In the genomic region with DNA sequence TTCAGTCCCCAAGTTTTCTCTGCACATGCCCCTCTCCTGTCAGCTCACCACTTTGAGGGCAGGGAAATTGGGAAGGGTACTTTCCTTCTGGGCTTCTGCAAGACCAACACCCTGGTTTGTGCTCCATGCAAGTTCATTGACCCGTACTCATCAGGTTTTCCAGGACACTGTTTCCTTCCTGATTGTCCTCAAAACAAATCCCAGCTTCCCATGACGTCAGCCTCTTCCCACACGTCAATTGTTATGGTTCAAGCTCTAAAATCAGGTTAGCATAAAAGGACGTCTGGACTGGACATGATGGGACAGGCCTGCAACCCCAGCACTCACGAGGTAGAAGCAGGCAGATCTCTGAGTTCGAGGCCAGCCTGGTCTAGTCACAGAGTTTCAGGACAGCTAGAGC, we compare ENCODE assay signal across 13 mouse cellular contexts.
DNase-seq lines count a peak whose midpoint lies in the region; ATAC-seq and TF ChIP-seq lines count a peak whose summit lies in the region.
"Had no signal": no experiment of that assay in that cellular context is flagged by ENCODE, and none has a peak within 500 bp of the region (broad histone marks: within the 10 kb centered on the region; RNA-seq: fewer than 3 reads in every experiment).

No protein-coding gene starts in this region.

- 66% methylated on average over 6 of the region's 6 CpGs for WGBS in kidney, embryonic 14.5 days
- 68% methylated on average over 6 of the region's 6 CpGs for WGBS in kidney, embryonic 16.5 days
- 76% methylated on average over 6 of the region's 6 CpGs for WGBS in cerebellum, adult 2 months

- no peaks in the 10 kb centered on the region for H3K27me3 ChIP-seq in kidney, embryonic 14.5 days (ENCODE audit: control insufficient read depth, insufficient read depth, low read length)
- no peaks in the 10 kb centered on the region for H3K27me3 ChIP-seq in kidney, embryonic 16.5 days (ENCODE audit: insufficient read depth, low read length)
- H3K27me3 ChIP-seq in cerebellum, adult 2 months (ENCODE audit: control insufficient read depth, insufficient read depth, low read length): no peaks in the 10 kb centered on the region
- H3K27me3 ChIP-seq: midbrain, embryonic 13.5 days; neural tube, embryonic 12.5 days had no signal

- H3K9me3 ChIP-seq in kidney, embryonic 14.5 days (ENCODE audit: control insufficient read depth, low read length): no peaks in the 10 kb centered on the region
- H3K9me3 ChIP-seq in kidney, embryonic 16.5 days (ENCODE audit: low read length): no peaks in the 10 kb centered on the region
- H3K9me3 ChIP-seq: midbrain, embryonic 13.5 days; neural tube, embryonic 12.5 days had no signal

- TF ChIP-seq POLR2A in cerebellum, adult 2 months (IDR thresholded peaks at IDR 0.05; ENCODE audit: borderline replicate concordance, insufficient read depth, low read length): no peak

- no peak overlapping the region for H3K9ac ChIP-seq in kidney, embryonic 14.5 days (ENCODE audit: low read depth, low read length)
- no peak overlapping the region for H3K9ac ChIP-seq in kidney, embryonic 16.5 days (replicated peaks; ENCODE audit: low read length)
- H3K9ac ChIP-seq: midbrain, embryonic 13.5 days; neural tube, embryonic 12.5 days had no signal

- no peaks in the 10 kb centered on the region for H3K36me3 ChIP-seq in kidney, embryonic 14.5 days (ENCODE audit: control insufficient read depth, insufficient read depth, low read length)
- H3K36me3 ChIP-seq in kidney, embryonic 16.5 days (ENCODE audit: insufficient read depth, low read length): no peaks in the 10 kb centered on the region
- H3K36me3 ChIP-seq: midbrain, embryonic 13.5 days; neural tube, embryonic 12.5 days had no signal

- H3K4me3 ChIP-seq in kidney, embryonic 14.5 days (ENCODE audit: low read length): no peak overlapping the region
- H3K4me3 ChIP-seq in kidney, embryonic 16.5 days (ENCODE audit: low read length): no peak overlapping the region
- H3K4me3 ChIP-seq in cerebellum, adult 2 months (replicated peaks; ENCODE audit: insufficient read depth, low read depth, low read length): no peak overlapping the region
- H3K4me3 ChIP-seq: midbrain, embryonic 13.5 days; neural tube, embryonic 12.5 days had no signal

- no peak overlapping the region for H3K4me2 ChIP-seq in kidney, embryonic 14.5 days (replicated peaks; ENCODE audit: low read depth, low read length)
- H3K4me2 ChIP-seq in kidney, embryonic 16.5 days (replicated peaks; ENCODE audit: low read depth, low read length): no peak overlapping the region
- H3K4me2 ChIP-seq: midbrain, embryonic 13.5 days; neural tube, embryonic 12.5 days had no signal

- no peaks in the 10 kb centered on the region for H3K4me1 ChIP-seq in kidney, embryonic 14.5 days (ENCODE audit: control insufficient read depth, insufficient read depth, low read length)
- 0 out of 2 replicates have a peak, but pooled peaks cover 4% of the 10 kb centered on the region for H3K4me1 ChIP-seq in kidney, embryonic 16.5 days (ENCODE audit: insufficient read depth, low read length)
- no peaks in the 10 kb centered on the region for H3K4me1 ChIP-seq in cerebellum, adult 2 months (ENCODE audit: control insufficient read depth, insufficient read depth, low read length)

- H3K27ac ChIP-seq in kidney, embryonic 14.5 days (ENCODE audit: low read depth, low read length): no peak overlapping the region
- H3K27ac ChIP-seq in kidney, embryonic 16.5 days (ENCODE audit: low read length): 0 out of 2 replicates have a peak overlapping the region, but pooled peaks have one; percentile 9
- H3K27ac ChIP-seq in cerebellum, adult 2 months (ENCODE audit: insufficient read depth, low read length): no peak overlapping the region
- H3K27ac ChIP-seq: hindbrain, postnatal 0 days; midbrain, embryonic 13.5 days; neural tube, embryonic 12.5 days had no signal

- no peak for TF ChIP-seq CTCF in cerebellum, adult 2 months (IDR thresholded peaks at IDR 0.05; ENCODE audit: borderline replicate concordance, insufficient read depth, low read depth, low read length)

- peak; percentile 37 for DNase-seq in embryo, embryonic 10 days (ENCODE audit: low spot score)
- DNase-seq in embryo, embryonic 11 days: no peak
- peak; percentile 23 for DNase-seq in kidney, adult 11 months
- peak; percentile 23 to 49 for DNase-seq in lung, postnatal 4 days
- DNase-seq in layer of hippocampus, adult 9-10 months (ENCODE audit: low spot score): no peak
- DNase-seq in cerebellum, adult 2 months: no peak
- DNase-seq: cerebellum, postnatal 36 days; thymus, postnatal 4 days had no signal

- no peak for ATAC-seq in kidney, embryonic 14.5 days (ENCODE audit: low FRiP score, low TSS enrichment)
- ATAC-seq in kidney, embryonic 16.5 days (ENCODE audit: low FRiP score, low TSS enrichment): no peak
- ATAC-seq: hindbrain, postnatal 0 days had no signal

Comparison
In these comparisons a context has a peak if more than half of its experiments do, and no peak if none do; other contexts are left out.
1. DNase-seq: peak in embryo, embryonic 10 days (single experiment), kidney, adult 11 months (single experiment) and lung, postnatal 4 days (2 of 2); none in embryo, embryonic 11 days (single experiment), layer of hippocampus, adult 9-10 months (single experiment) and cerebellum, adult 2 months (0 of 2).